Mouse (Mus musculus): ENCODE results near the gene Numbl. TPM values are rescaled to one million over a fixed set of nuclear protein-coding genes. Genes with fewer than 3 reads are reported as not detected.

Numbl gene
- polyA plus RNA-seq, 1 experiment from 2014 or later: 9.2 TPM

GRCm38 (mm10) chr7:27308821-27309549 is 50.8 kb downstream of the Numbl start:
- WGBS: 10% methylated on average over 28 of the region's 28 CpGs
- Histone ChIP-seq H3K9ac (no peak overlapping the region), H3K27me3 (peaks cover 24% of the 10 kb centered on the region), H3K4me1 (replicated peaks) (peaks cover 21% of the 10 kb centered on the region), H3K9me3 (replicated peaks) (0 out of 2 replicates have a peak, but pooled peaks cover 6% of the 10 kb centered on the region), H3K27ac (no peak overlapping the region), H3K4me3 (peak overlapping the region; percentile 34), H3K36me3 (peaks cover 17% of the 10 kb centered on the region), H3K4me2 (peak overlapping the region; percentile 61)
- no peak for ATAC-seq (replicated peaks; ENCODE audit: insufficient number of reproducible peaks, insufficient read depth, low FRiP score, low read depth)

GRCm38 (mm10) chr7:27309832-27310231 is 51.6 kb downstream of the Numbl start:
- peaks cover 21% of the 10 kb centered on the region for H3K4me1 ChIP-seq (replicated peaks)
- no peak overlapping the region for H3K9ac ChIP-seq
- H3K4me2 ChIP-seq: peak overlapping the region; percentile 61
- peaks cover 25% of the 10 kb centered on the region for H3K36me3 ChIP-seq
- WGBS: 51% methylated on average over 3 of the region's 3 CpGs
- H3K9me3 ChIP-seq (replicated peaks): peaks cover 6% of the 10 kb centered on the region; the same call in 1 of the 2 replicates
- H3K27ac ChIP-seq: peak overlapping the region; percentile 38; the same call in 1 of the 2 replicates
- no peak for ATAC-seq (replicated peaks; ENCODE audit: insufficient number of reproducible peaks, insufficient read depth, low FRiP score, low read depth)
- no peak overlapping the region for H3K4me3 ChIP-seq
- peaks cover 22% of the 10 kb centered on the region for H3K27me3 ChIP-seq

GRCm38 (mm10) chr7:27310306-27310705 is 52.1 kb downstream of the Numbl start:
- Histone ChIP-seq H3K9ac (no peak overlapping the region), H3K4me3 (peak overlapping the region; percentile 32), H3K4me2 (peak overlapping the region; percentile 61), H3K36me3 (peaks cover 25% of the 10 kb centered on the region), H3K27ac (peak overlapping the region; percentile 38; the same call in 1 of the 2 replicates), H3K27me3 (peaks cover 19% of the 10 kb centered on the region), H3K4me1 (replicated peaks) (peaks cover 21% of the 10 kb centered on the region), H3K9me3 (replicated peaks) (peaks cover 6% of the 10 kb centered on the region; the same call in 1 of the 2 replicates)
- 12% methylated on average over 17 of the region's 17 CpGs for WGBS
- peak; percentile 76 for ATAC-seq (replicated peaks; ENCODE audit: insufficient number of reproducible peaks, insufficient read depth, low FRiP score, low read depth)

GRCm38 (mm10) chr7:27310996-27311535 is 52.8 kb downstream of the Numbl start:
- no peak for ATAC-seq (replicated peaks; ENCODE audit: insufficient number of reproducible peaks, insufficient read depth, low FRiP score, low read depth)
- 42% methylated on average over 8 of the region's 8 CpGs for WGBS
- Histone ChIP-seq H3K9me3 (replicated peaks) (peaks cover 6% of the 10 kb centered on the region; the same call in 1 of the 2 replicates), H3K9ac (no peak overlapping the region), H3K36me3 (peaks cover 20% of the 10 kb centered on the region), H3K4me1 (replicated peaks) (peaks cover 21% of the 10 kb centered on the region), H3K27me3 (peaks cover 12% of the 10 kb centered on the region), H3K4me3 (no peak overlapping the region), H3K4me2 (peak overlapping the region; percentile 61), H3K27ac (no peak overlapping the region)

- Histone ChIP-seq H3K4me1 (replicated peaks) (peaks cover 21% of the 10 kb centered on the region), H3K27ac (no peak overlapping the region), H3K9ac (no peak overlapping the region), H3K9me3 (replicated peaks) (peaks cover 6% of the 10 kb centered on the region; the same call in 1 of the 2 replicates), H3K27me3 (peaks cover 11% of the 10 kb centered on the region), H3K4me3 (no peak overlapping the region), H3K4me2 (no peak overlapping the region), H3K36me3 (peaks cover 20% of the 10 kb centered on the region)
- 84% methylated on average over 12 of the region's 12 CpGs for WGBS
- no peak for ATAC-seq (replicated peaks; ENCODE audit: insufficient number of reproducible peaks, insufficient read depth, low FRiP score, low read depth)
Observed at GRCm38 (mm10) chr7:27311651-27312284, 53.5 kb downstream of the Numbl start.

DNA sequence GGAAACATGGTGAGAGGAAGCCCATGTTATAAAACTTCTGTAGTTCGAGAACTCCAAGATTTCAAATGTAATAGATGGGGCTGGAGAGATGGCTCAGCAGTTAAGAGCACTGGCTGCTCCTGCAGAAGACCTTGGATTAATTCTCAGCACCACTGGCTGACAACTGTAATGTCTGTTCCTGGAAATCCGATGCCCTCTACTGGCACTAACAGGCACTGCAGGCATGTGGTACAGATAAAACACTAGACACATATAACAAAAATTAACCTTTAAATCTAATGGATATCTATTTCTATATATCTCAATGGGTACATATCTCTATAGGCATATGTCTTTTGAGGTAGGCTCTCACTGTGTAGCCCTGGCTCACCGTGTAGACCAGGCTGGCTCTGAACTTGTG is 56.2 kb downstream of the Numbl start:
- peaks cover 14% of the 10 kb centered on the region for H3K4me1 ChIP-seq (replicated peaks)
- no peak overlapping the region for H3K9ac ChIP-seq
- WGBS: 80% methylated on average over 3 of the region's 3 CpGs
- H3K27ac ChIP-seq: no peak overlapping the region
- peaks cover 6% of the 10 kb centered on the region; the same call in 1 of the 2 replicates for H3K9me3 ChIP-seq (replicated peaks)
- H3K27me3 ChIP-seq: peaks cover 2% of the 10 kb centered on the region; the same call in 1 of the 2 replicates
- no peak overlapping the region for H3K4me2 ChIP-seq
- H3K36me3 ChIP-seq: peaks cover 22% of the 10 kb centered on the region
- ATAC-seq (replicated peaks; ENCODE audit: insufficient number of reproducible peaks, insufficient read depth, low FRiP score, low read depth): no peak
- H3K4me3 ChIP-seq: no peak overlapping the region

- Histone ChIP-seq H3K27me3 (no peaks in the 10 kb centered on the region; the same call in 1 of the 2 replicates), H3K9ac (no peak overlapping the region), H3K4me1 (replicated peaks) (peaks cover 2% of the 10 kb centered on the region; the same call in 1 of the 2 replicates), H3K4me3 (no peak overlapping the region), H3K36me3 (peaks cover 22% of the 10 kb centered on the region), H3K4me2 (no peak overlapping the region), H3K9me3 (replicated peaks) (peaks cover 6% of the 10 kb centered on the region; the same call in 1 of the 2 replicates), H3K27ac (no peak overlapping the region)
- ATAC-seq (replicated peaks; ENCODE audit: insufficient number of reproducible peaks, insufficient read depth, low FRiP score, low read depth): no peak; the same call in 1 of the 2 replicates
- 45% methylated on average over 7 of the region's 7 CpGs for WGBS
Observed at GRCm38 (mm10) chr7:27315958-27316357, 57.7 kb downstream of the Numbl start.

GRCm38 (mm10) chr7:27319411-27319810 is 61.2 kb downstream of the Numbl start:
- WGBS: 83% methylated on average over 22 of the region's 22 CpGs
- H3K9me3 ChIP-seq (replicated peaks): no peaks in the 10 kb centered on the region; the same call in 1 of the 2 replicates
- H3K9ac ChIP-seq: no peak overlapping the region
- peaks cover 28% of the 10 kb centered on the region for H3K27me3 ChIP-seq
- no peak overlapping the region for H3K4me2 ChIP-seq
- H3K36me3 ChIP-seq: peaks cover 6% of the 10 kb centered on the region; the same call in 1 of the 2 replicates
- no peak overlapping the region for H3K27ac ChIP-seq
- no peak overlapping the region for H3K4me3 ChIP-seq
- no peak for ATAC-seq (replicated peaks; ENCODE audit: insufficient number of reproducible peaks, insufficient read depth, low FRiP score, low read depth)
- no peaks in the 10 kb centered on the region for H3K4me1 ChIP-seq (replicated peaks)

- Histone ChIP-seq H3K4me3 (no peak overlapping the region), H3K36me3 (0 out of 2 replicates have a peak, but pooled peaks cover 2% of the 10 kb centered on the region), H3K4me2 (no peak overlapping the region), H3K27me3 (peaks cover 56% of the 10 kb centered on the region), H3K9me3 (replicated peaks) (no peaks in the 10 kb centered on the region), H3K4me1 (replicated peaks) (peaks cover 14% of the 10 kb centered on the region), H3K27ac (no peak overlapping the region), H3K9ac (no peak overlapping the region)
- whole genome bisulfite sequencing: 33% methylated on average over 13 of the region's 13 CpGs
- ATAC-seq (replicated peaks; ENCODE audit: insufficient number of reproducible peaks, insufficient read depth, low FRiP score, low read depth): no peak
Observed at GRCm38 (mm10) chr7:27322291-27322690, 64.1 kb downstream of the Numbl start.

GRCm38 (mm10) chr7:27323001-27323400 is 64.8 kb downstream of the Numbl start:
- 85% methylated on average over 5 of the region's 5 CpGs for WGBS
- H3K9me3 ChIP-seq (replicated peaks): no peaks in the 10 kb centered on the region
- H3K4me3 ChIP-seq: no peak overlapping the region
- H3K4me2 ChIP-seq: no peak overlapping the region
- peaks cover 14% of the 10 kb centered on the region for H3K4me1 ChIP-seq (replicated peaks)
- no peak overlapping the region for H3K9ac ChIP-seq
- no peak for ATAC-seq (replicated peaks; ENCODE audit: insufficient number of reproducible peaks, insufficient read depth, low FRiP score, low read depth)
- H3K27me3 ChIP-seq: peaks cover 63% of the 10 kb centered on the region
- H3K36me3 ChIP-seq: no peaks in the 10 kb centered on the region
- H3K27ac ChIP-seq: no peak overlapping the region

GRCm38 (mm10) chr7:27324161-27324560 is 65.9 kb downstream of the Numbl start:
- no peaks in the 10 kb centered on the region for H3K9me3 ChIP-seq (replicated peaks)
- peaks cover 20% of the 10 kb centered on the region for H3K4me1 ChIP-seq (replicated peaks)
- ATAC-seq (replicated peaks; ENCODE audit: insufficient number of reproducible peaks, insufficient read depth, low FRiP score, low read depth): no peak
- 94% methylated on average over 11 of the region's 11 CpGs for whole genome bisulfite sequencing
- no peak overlapping the region for H3K9ac ChIP-seq
- H3K27ac ChIP-seq: no peak overlapping the region
- no peak overlapping the region for H3K4me2 ChIP-seq
- peaks cover 74% of the 10 kb centered on the region for H3K27me3 ChIP-seq
- no peaks in the 10 kb centered on the region for H3K36me3 ChIP-seq
- H3K4me3 ChIP-seq: no peak overlapping the region

Measured in heart, embryonic 15.5 days (tissue).